In the genomic region with DNA sequence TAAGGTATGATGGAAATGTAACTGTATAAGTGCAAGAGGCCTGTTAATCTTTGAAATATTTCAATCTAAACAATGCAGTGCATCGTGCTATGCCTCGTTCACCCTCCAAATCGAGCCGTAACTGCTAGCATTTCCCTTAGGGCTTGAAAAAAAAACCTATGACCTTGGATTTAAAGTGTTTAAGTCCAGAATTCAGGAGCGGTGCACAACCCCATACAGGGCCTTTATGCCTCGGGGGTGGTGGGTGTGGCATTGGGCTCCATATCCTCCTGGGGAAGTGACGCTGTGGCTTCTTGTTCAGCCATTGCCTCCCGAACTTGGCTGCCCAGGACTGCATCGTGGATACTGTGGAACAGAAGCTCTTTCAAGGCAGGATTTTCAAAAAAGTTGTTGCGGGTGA, we compare ENCODE assay signal across 21 mouse cellular contexts. TPM values are rescaled to one million over a fixed set of nuclear protein-coding genes. Genes with fewer than 3 reads are reported as not detected.
"Had no signal": no experiment of that assay in that cellular context is flagged by ENCODE, and none has a peak within 500 bp of the region (broad histone marks: within the 10 kb centered on the region; RNA-seq: fewer than 3 reads in every experiment).

No protein-coding gene starts in this region.

- H3K4me3 ChIP-seq: liver, embryonic 15.5 days; lung, embryonic 15.5 days; megakaryocyte, embryonic 14.5 days; midbrain, embryonic 13.5 days; midbrain, embryonic 15.5 days; neural tube, embryonic 12.5 days had no signal

- H3K27me3 ChIP-seq: liver, embryonic 15.5 days; lung, embryonic 15.5 days; megakaryocyte, embryonic 14.5 days; midbrain, embryonic 13.5 days; midbrain, embryonic 15.5 days; neural tube, embryonic 12.5 days had no signal

- H3K27ac ChIP-seq: liver, embryonic 15.5 days; lung, embryonic 15.5 days; macrophage; midbrain, embryonic 13.5 days; midbrain, embryonic 15.5 days; neural tube, embryonic 12.5 days had no signal

- H3K4me1 ChIP-seq: liver, embryonic 15.5 days; lung, embryonic 15.5 days; megakaryocyte, embryonic 14.5 days; midbrain, embryonic 13.5 days; midbrain, embryonic 15.5 days; neural tube, embryonic 12.5 days had no signal

- H3K36me3 ChIP-seq: liver, embryonic 15.5 days; lung, embryonic 15.5 days; midbrain, embryonic 13.5 days; midbrain, embryonic 15.5 days; neural tube, embryonic 12.5 days had no signal

- H3K9ac ChIP-seq: liver, embryonic 15.5 days; liver, postnatal 0 days; lung, embryonic 15.5 days; midbrain, embryonic 13.5 days; midbrain, embryonic 15.5 days; neural tube, embryonic 12.5 days had no signal

- DNase-seq: liver, postnatal 0 days; lung, adult 2 months; lung, postnatal 14 days; lung, postnatal 36 days; retina, postnatal 1 day; right cerebral cortex, adult 18-20 months; right cerebral cortex, postnatal 25 days; right cerebral cortex, postnatal 4 days; spleen, adult 18-20 months; thymus, adult 2 months; thymus, postnatal 36 days had no signal

- H3K9me3 ChIP-seq: liver, embryonic 15.5 days; lung, embryonic 15.5 days; megakaryocyte, embryonic 14.5 days; midbrain, embryonic 13.5 days; midbrain, embryonic 15.5 days; neural tube, embryonic 12.5 days had no signal

RNA-seq across cellular contexts. Expression of gene Slc26a5, which starts 54.5 kb away (rescaled TPM):
- total RNA-seq: megakaryocyte progenitor cell, adult 5-6 weeks; monocyte, adult 5-6 weeks; neutrophil, adult 5-6 weeks had no signal
